Mouse (Mus musculus) intestine, postnatal 0 days (tissue): Measurements from ENCODE around the gene Top1. TPM values are rescaled to one million over a fixed set of nuclear protein-coding genes. Genes with fewer than 3 reads are reported as not detected.

Experiments used
- ATAC-seq: fragments of 200-750 bp; cut with Nextera tagmentation; 2 replicates; pipeline ENCODE4 v1.8.0; 2017; ENCODE audit warnings: mild to moderate bottlenecking, moderate TSS enrichment, moderate library complexity
- H3K27ac ChIP-seq: fragments of 300-500 bp; sonication (generic); 2 replicates; pipeline ENCODE4 v1.5.1; 2014; ENCODE audit warnings: mild to moderate bottlenecking, low read depth, low read length, moderate library complexity
- H3K27me3 ChIP-seq: fragments of 300-500 bp; sonication (generic); replicated peaks from 2 replicates; pipeline ENCODE4 v1.6.1; 2014; ENCODE audit warnings: low read length, mixed read lengths; ENCODE audit not compliant: control insufficient read depth, insufficient read depth
- H3K36me3 ChIP-seq: fragments of 300-500 bp; sonication (generic); 2 replicates; pipeline ENCODE4 v1.6.1; 2014; ENCODE audit warnings: mild to moderate bottlenecking, moderate library complexity; ENCODE audit not compliant: control insufficient read depth, insufficient read depth
- H3K4me1 ChIP-seq: fragments of 300-500 bp; sonication (generic); replicated peaks from 2 replicates; pipeline ENCODE4 v1.6.1; 2014; ENCODE audit warnings: antibody characterized with exemption, low read length, mixed read lengths; ENCODE audit not compliant: control insufficient read depth, insufficient read depth
- H3K4me2 ChIP-seq: fragments of 300-500 bp; sonication (generic); replicated peaks from 2 replicates; pipeline ENCODE4 v1.6.1; 2014; ENCODE audit warnings: low read depth, mild to moderate bottlenecking, moderate library complexity
- H3K4me3 ChIP-seq: fragments of 300-500 bp; sonication (generic); 2 replicates; pipeline ENCODE4 v1.5.1; 2014; ENCODE audit warnings: low read depth, low read length
- H3K9ac ChIP-seq: fragments of 300-500 bp; sonication (generic); 2 replicates; pipeline ENCODE4 v1.6.1; 2014; ENCODE audit warnings: mild to moderate bottlenecking, low read depth, low read length
- H3K9me3 ChIP-seq: fragments of 300-500 bp; sonication (generic); 2 replicates; pipeline ENCODE4 v1.6.1; 2016; ENCODE audit warnings: mixed run types; ENCODE audit not compliant: control insufficient read depth
- CTCF ChIP-seq: sonication (generic); IDR thresholded peaks from 2 replicates; pipeline ENCODE4 v1.5.1; 2016; ENCODE audit warnings: low read depth, mild to moderate bottlenecking, control low read depth, antibody characterized with exemption, moderate library complexity
- WGBS: fragments of 180-500 bp; shearing (Covaris S2); extraction: QIAGEN DNeasy Blood & Tissue Kit; methylation state at CpG from one replicate; pipeline ENCODE4 v1.1.7; 2014; 5-methylcytosine and 5-hydroxymethylcytosine counted together
- polyA plus RNA-seq: library from polyadenylated mRNA; unstranded; fragments of >200 nt; fragmentation: Nextera tagmentation; extraction: Ambion mirVana; gene quantifications from 2 replicates; pipeline ENCODE4 v1.2.1, GENCODE M21; 2015

The Top1 gene
- polyA plus RNA-seq, 1 experiment from 2014 or later, result 32.7 TPM

DNA sequence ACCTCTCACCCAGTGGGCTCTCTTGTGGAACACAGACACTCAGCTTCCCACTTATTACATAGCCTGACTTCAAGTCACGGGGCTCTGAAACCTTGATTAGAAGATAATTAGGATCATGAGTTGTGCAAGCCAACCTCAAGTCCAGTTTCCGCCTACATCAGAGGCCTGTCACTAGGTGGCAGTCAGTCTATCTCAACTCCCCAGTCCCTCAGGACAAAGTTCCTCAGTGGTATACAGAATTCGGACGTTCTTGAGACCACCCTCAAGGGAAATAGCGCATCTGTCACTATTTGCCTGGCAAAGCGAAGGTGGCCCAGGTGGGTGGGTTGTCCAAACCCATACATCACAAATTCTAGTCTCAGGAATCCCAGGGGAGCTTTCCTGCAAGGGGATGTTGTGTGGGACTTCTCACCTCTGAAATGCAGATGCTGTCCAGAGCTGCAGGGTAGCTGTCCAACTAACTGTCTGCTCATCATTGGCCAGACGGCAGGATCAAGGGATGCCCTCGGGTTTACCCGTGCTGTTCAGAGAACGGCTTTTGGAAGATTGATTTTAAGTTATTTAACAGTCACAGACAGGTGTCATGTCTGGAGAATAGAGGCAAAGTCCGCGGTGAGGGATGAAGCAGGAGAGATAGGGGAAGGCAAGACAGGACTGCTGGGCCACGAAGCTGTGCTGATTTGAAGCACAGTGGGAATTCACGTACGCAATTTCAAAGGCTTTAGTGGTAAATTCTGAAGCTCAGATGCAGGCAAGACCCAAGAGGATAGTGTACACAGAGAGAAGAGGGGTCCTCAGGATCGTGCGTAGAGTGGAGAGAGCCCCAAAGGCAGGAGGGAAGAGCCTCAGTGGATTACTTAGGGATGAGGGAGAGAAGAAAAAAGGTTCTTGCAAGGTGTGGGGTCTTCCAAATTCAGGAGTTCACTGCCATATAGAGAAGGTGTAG, 84.4 kb downstream of the Top1 start:
- TF ChIP-seq CTCF, result peak; percentile 78
- H3K27me3 ChIP-seq, result no peaks in the 10 kb centered on the region
- H3K4me2 ChIP-seq, result peak overlapping the region; percentile 95
- peak; percentile 48; the same call in 1 of the 2 replicates for ATAC-seq
- peaks cover 12% of the 10 kb centered on the region for H3K4me1 ChIP-seq
- peaks cover 6% of the 10 kb centered on the region for H3K36me3 ChIP-seq
- H3K9ac ChIP-seq, result 0 out of 2 replicates have a peak overlapping the region, but pooled peaks have one; percentile 94
- peak overlapping the region; percentile 91 for H3K27ac ChIP-seq
- H3K4me3 ChIP-seq, result peak overlapping the region; percentile 97
- 13% methylated on average over 17 of the region's 17 CpGs for WGBS
- no peaks in the 10 kb centered on the region for H3K9me3 ChIP-seq

- WGBS, result 3% methylated on average over 19 of the region's 19 CpGs
- Histone ChIP-seq H3K4me2 (peak overlapping the region; percentile 95), H3K27ac (peak overlapping the region; percentile 91), H3K27me3 (no peaks in the 10 kb centered on the region), H3K9ac (peak overlapping the region; percentile 94), H3K4me1 (peaks cover 12% of the 10 kb centered on the region), H3K9me3 (no peaks in the 10 kb centered on the region), H3K4me3 (peak overlapping the region; percentile 97), H3K36me3 (0 out of 2 replicates have a peak, but pooled peaks cover 3% of the 10 kb centered on the region)
- ATAC-seq, result no peak
- no peak for TF ChIP-seq CTCF
These were observed 85.1 kb downstream of the Top1 start for GRCm38 (mm10) chr2:160730797-160731116.

GRCm38 (mm10) chr2:160731117-160731838, 85.6 kb downstream of the Top1 start, which contains the start of gene Plcg1:
Gene Plcg1 (plus strand): TSS chr2:160731300.
- Histone ChIP-seq H3K4me1 (peaks cover 12% of the 10 kb centered on the region), H3K9me3 (no peaks in the 10 kb centered on the region), H3K36me3 (0 out of 2 replicates have a peak, but pooled peaks cover 6% of the 10 kb centered on the region), H3K4me2 (peak within 1 kb of the TSS; percentile 95), H3K9ac (peak within 1 kb of the TSS; percentile 94), H3K27me3 (no peaks in the 10 kb centered on the region), H3K27ac (peak within 1 kb of the TSS; percentile 91), H3K4me3 (peak within 1 kb of the TSS; percentile 97)
- TF ChIP-seq CTCF, result no peak
- under 1% methylated on average over 70 of the region's 99 CpGs for WGBS
- ATAC-seq, result peak; percentile 93

GRCm38 (mm10) chr2:160731839-160732261, 86.2 kb downstream of the Top1 start:
- H3K4me1 ChIP-seq, result peaks cover 16% of the 10 kb centered on the region
- peak overlapping the region; percentile 94 for H3K9ac ChIP-seq
- no peaks in the 10 kb centered on the region for H3K9me3 ChIP-seq
- H3K36me3 ChIP-seq, result 0 out of 2 replicates have a peak, but pooled peaks cover 6% of the 10 kb centered on the region
- WGBS, result under 1% methylated on average over 32 of the region's 32 CpGs
- no peaks in the 10 kb centered on the region for H3K27me3 ChIP-seq
- H3K27ac ChIP-seq, result peak overlapping the region; percentile 91
- H3K4me3 ChIP-seq, result peak overlapping the region; percentile 97
- H3K4me2 ChIP-seq, result peak overlapping the region; percentile 95
- peak; percentile 32 for TF ChIP-seq CTCF
- ATAC-seq, result 0 out of 2 replicates have a peak, but pooled peaks have one; percentile 7

DNA sequence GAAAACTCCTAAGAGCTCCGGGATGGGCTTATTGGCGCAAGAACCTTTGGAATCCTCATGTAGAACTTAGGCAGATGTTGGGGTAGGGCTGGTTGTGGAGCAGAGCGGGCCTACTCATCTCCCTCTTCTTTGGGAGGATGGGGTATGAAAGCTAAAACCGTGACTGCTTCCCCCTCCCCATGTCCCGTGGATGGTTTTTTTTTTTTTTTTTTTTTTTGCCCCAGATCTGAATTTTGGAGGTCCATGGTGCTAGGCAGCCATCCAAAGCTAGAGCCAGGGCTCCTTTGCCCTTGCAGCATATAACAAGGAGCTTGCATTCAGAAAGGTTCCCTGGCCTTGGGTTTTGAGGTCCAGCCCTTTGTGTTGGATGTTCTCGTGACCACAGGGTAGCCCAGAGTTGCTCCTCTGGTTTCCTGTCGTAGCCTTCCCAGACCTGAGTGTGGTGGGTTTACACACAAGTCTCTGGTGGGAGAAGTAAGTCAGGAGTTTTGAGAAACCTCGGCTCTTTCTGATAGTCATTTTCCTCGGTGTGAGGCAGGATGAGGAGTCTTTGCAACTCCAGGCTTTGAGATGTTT, 86.8 kb downstream of the Top1 start:
- Histone ChIP-seq H3K4me2 (peak overlapping the region; percentile 95), H3K27ac (no peak overlapping the region), H3K4me3 (peak overlapping the region; percentile 97), H3K36me3 (0 out of 2 replicates have a peak, but pooled peaks cover 12% of the 10 kb centered on the region), H3K27me3 (no peaks in the 10 kb centered on the region), H3K4me1 (peaks cover 16% of the 10 kb centered on the region), H3K9ac (peak overlapping the region; percentile 94), H3K9me3 (no peaks in the 10 kb centered on the region)
- TF ChIP-seq CTCF, result no peak
- no peak for ATAC-seq
- WGBS, result 28% methylated on average over 9 of the region's 9 CpGs
